Mouse (Mus musculus) lung, postnatal 0 days (tissue): ENCODE measurements around the gene Nme7. TPM values are rescaled to one million over a fixed set of nuclear protein-coding genes. Genes with fewer than 3 reads are reported as not detected.

ENCODE experiments used
- ATAC-seq: fragments of 200-750 bp; cut with Nextera tagmentation; 2 replicates; pipeline ENCODE4 v1.8.0; 2017; ENCODE audit warnings: moderate library complexity
- DNase-seq: peaks from one replicate; pipeline ENCODE4 v3.0.0-alpha.2; 2016; ENCODE audit warnings: low spot score
- H3K27ac ChIP-seq: fragments of 300-500 bp; sonication (generic); 2 replicates; pipeline ENCODE4 v1.5.1; 2014; ENCODE audit warnings: antibody characterized with exemption, mild to moderate bottlenecking, low read length, mixed read lengths
- H3K27me3 ChIP-seq: fragments of 300-500 bp; sonication (generic); replicated peaks from 2 replicates; pipeline ENCODE4 v1.6.1; 2014; ENCODE audit warnings: low read length, mixed read lengths; ENCODE audit not compliant: insufficient read depth
- H3K36me3 ChIP-seq: fragments of 300-500 bp; sonication (generic); 2 replicates; pipeline ENCODE4 v1.6.1; 2014; ENCODE audit warnings: low read length, mixed read lengths; ENCODE audit not compliant: insufficient read depth
- H3K4me1 ChIP-seq: fragments of 300-500 bp; sonication (generic); 2 replicates; pipeline ENCODE4 v1.6.1; 2014; ENCODE audit warnings: antibody characterized with exemption, low read depth, low read length, mixed read lengths; ENCODE audit not compliant: insufficient read depth
- H3K4me2 ChIP-seq: fragments of 300-500 bp; sonication (generic); replicated peaks from 2 replicates; pipeline ENCODE4 v1.6.1; 2014; ENCODE audit warnings: low read depth, mild to moderate bottlenecking, low read length, moderate library complexity, mixed read lengths
- H3K4me3 ChIP-seq: fragments of 300-500 bp; sonication (generic); 2 replicates; pipeline ENCODE4 v1.5.1; 2014; ENCODE audit warnings: low read depth, low read length
- H3K9ac ChIP-seq: fragments of 300-500 bp; sonication (generic); replicated peaks from 2 replicates; pipeline ENCODE4 v1.6.1; 2014; ENCODE audit warnings: low read depth, mild to moderate bottlenecking
- H3K9me3 ChIP-seq: fragments of 300-500 bp; sonication (generic); 2 replicates; pipeline ENCODE4 v1.6.1; 2016; ENCODE audit warnings: low read length, mixed read lengths
- CTCF ChIP-seq: IDR thresholded peaks from 2 replicates; pipeline ENCODE4 v1.5.1; 2016; ENCODE audit warnings: antibody characterized with exemption, mild to moderate bottlenecking
- EP300 ChIP-seq: IDR thresholded peaks from 2 replicates; pipeline ENCODE4 v1.6.1; 2016; ENCODE audit warnings: antibody characterized with exemption, mild to moderate bottlenecking, control low read depth
- WGBS: fragments of 180-500 bp; shearing (Covaris S2); extraction: QIAGEN DNeasy Blood & Tissue Kit; methylation state at CpG from one replicate; pipeline ENCODE4 v1.1.7; 2014; 5-methylcytosine and 5-hydroxymethylcytosine counted together
- polyA plus RNA-seq: library from polyadenylated mRNA; unstranded; fragments of >200 nt; fragmentation: Nextera tagmentation; extraction: Ambion mirVana; gene quantifications from 2 replicates; pipeline ENCODE4 v1.2.1, GENCODE M21; 2015

Gene Nme7
- polyA plus RNA-seq, 1 experiment from 2014 or later: 17.7 TPM

GRCm38 (mm10) chr1:164275455-164275954 is 28.4 kb upstream of the Nme7 start, which contains the start of gene Ccdc181:
Ccdc181 (plus strand) TSS chr1:164275585.
- peak; percentile 100 for ATAC-seq
- Histone ChIP-seq H3K27ac (0 out of 2 replicates have a peak within 1 kb of the TSS, but pooled peaks have one; percentile 15), H3K9ac (peak within 1 kb of the TSS; percentile 34; the same call in 1 of the 2 replicates), H3K27me3 (no peaks in the 10 kb centered on the region), H3K4me2 (peak within 1 kb of the TSS; percentile 75), H3K4me1 (no peaks in the 10 kb centered on the region; the same call in 1 of the 2 replicates), H3K4me3 (peak within 1 kb of the TSS; percentile 43), H3K9me3 (no peaks in the 10 kb centered on the region), H3K36me3 (no peaks in the 10 kb centered on the region)
- under 1% methylated on average over 31 of the region's 31 CpGs for WGBS
- DNase-seq: peak; percentile 95
- 0 out of 2 replicates have a peak, but pooled peaks have one; percentile 2 for TF ChIP-seq CTCF
- TF ChIP-seq EP300: no peak

DNA sequence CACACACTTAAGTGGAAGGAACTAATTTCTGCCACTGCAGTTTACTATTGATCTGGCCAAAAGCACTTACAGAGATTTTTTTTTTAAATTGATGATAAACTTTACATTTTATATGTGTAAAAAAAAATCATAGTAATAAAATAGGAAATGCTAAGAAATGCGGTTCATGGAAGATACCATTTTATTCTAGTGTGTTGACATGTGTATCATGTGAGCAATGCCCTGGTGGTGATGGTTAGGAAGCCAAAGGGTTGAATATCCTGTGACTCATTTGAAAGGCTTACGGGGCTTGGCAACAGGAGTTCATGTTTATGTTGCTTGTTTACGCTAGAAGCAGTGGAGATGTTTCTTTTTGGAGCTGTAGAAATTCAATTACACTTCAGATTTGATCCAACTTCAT is 27.4 kb upstream of the Nme7 start:
- Histone ChIP-seq H3K4me2 (no peak overlapping the region), H3K27me3 (no peaks in the 10 kb centered on the region), H3K9ac (no peak overlapping the region), H3K36me3 (no peaks in the 10 kb centered on the region), H3K4me3 (no peak overlapping the region), H3K4me1 (no peaks in the 10 kb centered on the region; the same call in 1 of the 2 replicates), H3K27ac (no peak overlapping the region), H3K9me3 (no peaks in the 10 kb centered on the region)
- no peak for ATAC-seq
- TF ChIP-seq EP300 (no peak), CTCF (no peak)
- WGBS: 77% methylated on average over 3 of the region's 3 CpGs
- no peak for DNase-seq

DNA sequence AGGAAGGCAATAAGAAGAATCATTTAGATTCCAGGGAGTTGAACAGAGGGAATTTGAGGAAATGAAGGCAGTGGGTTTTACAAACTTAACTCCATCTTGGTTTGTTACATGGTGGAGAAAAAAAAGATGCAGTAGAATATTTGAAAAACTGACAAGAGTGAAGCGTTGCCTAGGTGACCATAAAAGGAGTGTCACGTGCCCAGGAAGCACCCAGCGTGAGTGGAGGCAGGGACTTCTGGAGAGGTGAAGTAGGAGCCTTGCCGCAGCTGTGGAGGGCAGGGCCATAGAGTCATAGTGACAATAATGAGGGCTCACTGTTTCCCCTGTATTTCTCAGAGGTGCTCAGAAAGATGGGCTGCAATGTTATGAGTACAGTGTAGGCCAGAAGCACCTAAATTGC is 24.6 kb upstream of the Nme7 start:
- no peak for ATAC-seq
- H3K9me3 ChIP-seq: no peaks in the 10 kb centered on the region
- no peaks in the 10 kb centered on the region for H3K36me3 ChIP-seq
- DNase-seq: no peak
- H3K4me1 ChIP-seq: no peaks in the 10 kb centered on the region; the same call in 1 of the 2 replicates
- H3K27ac ChIP-seq: no peak overlapping the region
- no peak overlapping the region for H3K4me3 ChIP-seq
- WGBS: 38% methylated on average over 4 of the region's 4 CpGs
- TF ChIP-seq EP300 (no peak), CTCF (no peak)
- H3K9ac ChIP-seq: no peak overlapping the region
- no peak overlapping the region for H3K4me2 ChIP-seq
- no peaks in the 10 kb centered on the region for H3K27me3 ChIP-seq

- ATAC-seq (no peak), DNase-seq (no peak)
- Histone ChIP-seq H3K36me3 (no peaks in the 10 kb centered on the region), H3K27ac (no peak overlapping the region), H3K4me1 (no peaks in the 10 kb centered on the region), H3K4me2 (no peak overlapping the region), H3K4me3 (no peak overlapping the region), H3K27me3 (no peaks in the 10 kb centered on the region), H3K9me3 (no peaks in the 10 kb centered on the region), H3K9ac (no peak overlapping the region)
- WGBS: 94% methylated on average over 3 of the region's 3 CpGs
- no peak for TF ChIP-seq CTCF
- no peak for TF ChIP-seq EP300
Measured at GRCm38 (mm10) chr1:164284007-164284406, 19.9 kb upstream of the Nme7 start.

DNA sequence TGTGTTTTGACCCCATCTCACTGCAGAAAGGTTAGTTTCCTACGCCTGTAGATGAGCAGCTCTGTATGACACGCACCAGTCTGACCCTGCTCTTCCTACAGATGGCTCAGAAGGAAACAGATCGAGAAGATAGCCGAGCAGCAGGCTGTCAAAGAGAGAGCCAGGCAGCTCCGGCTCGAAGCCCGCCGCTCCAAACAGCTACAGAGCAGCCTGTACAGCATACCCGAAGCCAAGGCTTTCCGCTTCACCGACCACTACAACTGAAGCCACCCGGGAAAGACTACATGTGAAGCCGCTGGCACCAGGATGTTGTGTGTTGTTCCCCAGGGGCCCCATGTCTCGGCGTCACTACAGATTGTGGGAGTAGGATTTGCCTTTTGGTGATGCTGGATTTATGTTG is 16.5 kb upstream of the Nme7 start:
- Histone ChIP-seq H3K9ac (no peak overlapping the region), H3K27ac (no peak overlapping the region), H3K9me3 (no peaks in the 10 kb centered on the region), H3K36me3 (peaks cover 7% of the 10 kb centered on the region; the same call in 1 of the 2 replicates), H3K4me2 (no peak overlapping the region), H3K27me3 (no peaks in the 10 kb centered on the region), H3K4me1 (no peaks in the 10 kb centered on the region), H3K4me3 (no peak overlapping the region)
- TF ChIP-seq CTCF (no peak), EP300 (no peak)
- WGBS: 55% methylated on average over 15 of the region's 15 CpGs
- no peak for DNase-seq
- ATAC-seq: no peak

DNA sequence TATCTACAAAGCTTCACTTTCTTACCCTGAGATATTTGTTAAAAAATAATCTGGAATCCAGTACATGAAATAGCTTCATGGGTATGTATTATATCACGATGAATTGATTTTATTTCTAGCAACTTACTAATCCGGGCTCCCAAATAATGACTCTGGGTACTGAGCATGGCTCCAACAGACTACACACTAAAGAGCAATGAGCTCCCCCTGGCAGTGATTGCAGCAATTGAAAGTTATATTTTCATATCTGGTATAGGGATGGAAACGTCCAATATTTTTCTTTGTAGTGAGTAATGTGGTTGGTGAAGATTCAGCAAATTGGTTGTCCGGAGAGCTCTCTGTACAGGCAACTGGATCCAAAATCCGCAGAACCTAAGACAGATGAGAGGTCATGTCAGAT is 11.9 kb upstream of the Nme7 start:
- TF ChIP-seq CTCF (peak; percentile 39), EP300 (no peak)
- DNase-seq (no peak), ATAC-seq (no peak)
- Histone ChIP-seq H3K4me3 (no peak overlapping the region), H3K36me3 (peaks cover 8% of the 10 kb centered on the region; the same call in 1 of the 2 replicates), H3K27ac (no peak overlapping the region), H3K4me1 (no peaks in the 10 kb centered on the region), H3K9me3 (no peaks in the 10 kb centered on the region), H3K4me2 (no peak overlapping the region), H3K27me3 (no peaks in the 10 kb centered on the region), H3K9ac (no peak overlapping the region)
- 84% methylated on average over 5 of the region's 5 CpGs for WGBS

DNA sequence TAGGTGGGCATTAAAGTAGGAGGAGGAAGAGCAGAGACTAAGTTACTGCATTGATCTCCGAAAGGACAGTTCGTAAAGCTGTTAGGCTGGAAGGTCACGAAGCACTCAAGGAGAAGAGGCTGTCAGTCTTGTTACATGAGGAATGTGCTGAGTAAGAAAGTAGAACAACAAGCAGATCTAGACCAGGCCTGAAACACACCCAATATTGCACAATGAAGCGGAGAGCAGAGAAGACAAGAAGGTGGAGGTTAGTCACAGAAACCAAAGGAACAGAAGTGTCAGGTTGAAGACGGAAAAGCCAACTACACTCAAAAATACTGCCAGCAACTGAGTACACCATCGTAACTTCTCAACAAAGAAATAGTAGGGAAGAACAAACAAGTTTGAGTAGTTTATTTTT is 9.8 kb upstream of the Nme7 start:
- H3K4me2 ChIP-seq: no peak overlapping the region
- H3K9ac ChIP-seq: no peak overlapping the region
- TF ChIP-seq CTCF (no peak), EP300 (peak; percentile 30; the same call in 1 of the 2 replicates)
- no peak overlapping the region for H3K27ac ChIP-seq
- H3K9me3 ChIP-seq: no peaks in the 10 kb centered on the region
- H3K4me1 ChIP-seq: no peaks in the 10 kb centered on the region
- no peak overlapping the region for H3K4me3 ChIP-seq
- H3K27me3 ChIP-seq: no peaks in the 10 kb centered on the region
- ATAC-seq (peak; percentile 62), DNase-seq (peak; percentile 66)
- WGBS: 73% methylated on average over 6 of the region's 6 CpGs
- H3K36me3 ChIP-seq: peaks cover 20% of the 10 kb centered on the region; the same call in 1 of the 2 replicates
